Mouse (Mus musculus) layer of hippocampus, postnatal 36 days (tissue): ENCODE data around the gene Ahcyl2. TPM values are rescaled to one million over a fixed set of nuclear protein-coding genes. Genes with fewer than 3 reads are reported as not detected.
"Not testable (repeated sequence)": the region's sequence is repeated elsewhere in the genome, so short reads cannot be mapped to it uniquely, and the experiment has no call there.

ENCODE experiments used
- DNase-seq, 2 experiments: peaks; one replicate each; pipeline ENCODE4 v3.0.0; 2022
- total RNA-seq, 2 experiments: library from RNA; stranded (reverse); gene quantifications; 2 replicates each; pipeline ENCODE4 v1.2.3; 2021

Ahcyl2 gene
- total RNA-seq, 2 experiments from 2014 or later: 232 to 261 TPM

DNA sequence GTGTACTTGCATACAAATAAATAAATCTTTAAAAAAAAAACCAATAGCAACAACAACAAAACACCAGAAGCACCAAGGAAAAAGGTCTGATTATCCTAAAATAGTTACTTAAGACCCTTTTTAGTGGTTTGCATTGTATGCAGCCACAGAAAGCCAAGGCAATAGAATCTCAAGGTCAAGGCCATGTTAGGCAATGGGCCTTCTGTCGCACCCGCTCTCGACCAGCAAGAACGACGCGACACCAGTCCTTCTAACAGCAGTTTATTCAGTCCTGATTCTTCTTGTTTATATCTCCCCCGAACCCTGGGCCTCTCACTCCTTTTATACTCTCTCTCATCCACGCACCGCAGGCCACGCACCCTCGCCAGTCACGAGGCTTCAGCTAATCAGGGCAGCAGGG lies 48.6 kb downstream of the Ahcyl2 start:
- DNase-seq: not testable (repeated sequence)

DNA sequence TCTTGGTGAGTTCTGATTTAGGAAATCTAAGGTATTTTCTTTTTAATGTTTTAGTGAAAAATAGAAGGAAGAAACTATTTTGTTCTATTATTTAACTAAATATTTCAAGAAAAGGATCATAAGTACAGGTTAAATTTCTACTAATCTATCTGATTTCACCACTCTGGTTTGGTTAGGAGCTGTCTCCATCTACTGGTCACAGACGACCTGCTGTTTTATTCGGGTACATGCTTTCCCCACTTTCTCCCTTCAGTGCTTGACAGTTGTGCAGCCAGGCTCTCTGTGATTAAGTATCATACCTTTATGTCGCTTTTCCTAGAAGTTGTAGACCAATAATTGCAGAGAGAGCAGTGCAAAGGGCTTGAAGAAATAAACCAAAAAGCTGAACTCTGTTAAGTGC lies 51.5 kb downstream of the Ahcyl2 start:
- DNase-seq: peak in 1 of 2 experiments; percentile 27

DNA sequence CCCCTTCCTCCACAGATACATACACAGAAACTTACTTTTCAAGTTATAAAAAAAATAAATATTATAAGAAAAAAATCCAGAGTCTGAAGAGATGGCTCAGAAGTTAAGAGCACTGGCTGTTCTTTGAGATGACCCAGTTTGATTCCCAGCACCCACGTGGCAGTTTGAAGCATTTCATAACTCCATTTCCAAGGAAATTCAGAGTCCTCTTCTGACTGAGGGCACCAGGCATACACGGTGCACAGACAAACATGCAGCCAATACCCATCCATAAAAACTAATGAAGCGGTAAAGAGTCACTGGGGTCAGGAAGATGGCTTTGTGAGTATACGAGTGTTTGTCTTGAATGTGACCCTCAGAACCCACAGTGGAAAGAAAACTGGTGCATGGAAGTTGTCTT lies 52.5 kb downstream of the Ahcyl2 start:
- no peak for DNase-seq

DNA sequence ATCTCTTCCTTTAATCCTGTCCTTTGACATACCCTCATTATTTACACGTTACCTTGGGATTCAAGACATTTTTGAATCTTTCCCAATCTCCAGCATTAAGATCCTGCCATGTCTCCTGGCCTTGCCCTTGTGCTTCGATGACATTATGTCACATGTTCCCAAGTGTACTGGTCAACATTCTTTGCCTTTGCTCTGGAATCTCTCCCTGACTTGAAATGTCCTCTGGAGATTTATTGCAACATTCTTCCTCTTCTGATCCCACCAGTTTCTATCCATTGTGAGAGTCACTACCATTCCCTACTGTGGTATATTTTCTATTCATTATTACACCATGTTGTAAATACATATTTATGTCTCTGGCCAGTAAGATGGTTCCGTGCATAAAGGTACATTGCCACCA lies 53.1 kb downstream of the Ahcyl2 start:
- no peak for DNase-seq

DNA sequence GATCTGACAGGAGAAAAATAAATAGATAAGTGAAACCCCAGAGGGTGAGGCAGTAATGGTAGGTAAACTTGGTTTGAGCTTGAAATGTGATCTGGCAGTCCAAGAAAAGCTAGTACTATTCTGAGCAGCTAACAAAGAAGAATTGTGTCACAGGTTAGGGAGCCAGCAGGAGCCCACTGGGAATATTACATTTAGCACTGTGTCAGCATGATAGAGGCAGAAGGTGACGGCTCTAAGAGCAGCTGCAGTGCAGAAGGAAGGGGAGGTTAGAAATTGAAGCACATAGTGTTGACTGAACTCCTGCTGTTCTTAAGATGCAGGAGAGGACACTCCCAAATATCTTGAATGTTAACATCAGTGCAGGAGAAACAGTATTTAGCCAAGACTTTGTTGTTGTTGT lies 54.0 kb downstream of the Ahcyl2 start:
- no peak for DNase-seq

DNA sequence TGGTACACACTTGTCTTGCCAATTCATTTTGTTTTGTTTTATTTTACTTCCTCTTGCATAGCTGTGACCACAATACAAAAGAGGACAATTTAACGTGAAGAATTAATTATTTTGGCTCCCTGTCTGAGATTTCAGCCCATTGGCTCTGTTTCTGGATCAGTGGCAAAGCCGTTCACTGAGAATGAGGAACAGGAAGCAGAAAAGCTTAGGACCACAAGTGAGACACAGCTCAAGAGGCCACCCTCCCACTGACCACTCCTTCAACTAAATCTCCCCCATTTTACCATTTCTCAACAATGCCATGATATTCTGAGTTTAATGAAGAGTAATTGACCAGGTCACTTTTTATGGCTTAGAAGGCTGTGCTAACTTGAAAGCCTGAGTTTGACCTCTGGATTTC lies 57.5 kb downstream of the Ahcyl2 start:
- no peak for DNase-seq

DNA sequence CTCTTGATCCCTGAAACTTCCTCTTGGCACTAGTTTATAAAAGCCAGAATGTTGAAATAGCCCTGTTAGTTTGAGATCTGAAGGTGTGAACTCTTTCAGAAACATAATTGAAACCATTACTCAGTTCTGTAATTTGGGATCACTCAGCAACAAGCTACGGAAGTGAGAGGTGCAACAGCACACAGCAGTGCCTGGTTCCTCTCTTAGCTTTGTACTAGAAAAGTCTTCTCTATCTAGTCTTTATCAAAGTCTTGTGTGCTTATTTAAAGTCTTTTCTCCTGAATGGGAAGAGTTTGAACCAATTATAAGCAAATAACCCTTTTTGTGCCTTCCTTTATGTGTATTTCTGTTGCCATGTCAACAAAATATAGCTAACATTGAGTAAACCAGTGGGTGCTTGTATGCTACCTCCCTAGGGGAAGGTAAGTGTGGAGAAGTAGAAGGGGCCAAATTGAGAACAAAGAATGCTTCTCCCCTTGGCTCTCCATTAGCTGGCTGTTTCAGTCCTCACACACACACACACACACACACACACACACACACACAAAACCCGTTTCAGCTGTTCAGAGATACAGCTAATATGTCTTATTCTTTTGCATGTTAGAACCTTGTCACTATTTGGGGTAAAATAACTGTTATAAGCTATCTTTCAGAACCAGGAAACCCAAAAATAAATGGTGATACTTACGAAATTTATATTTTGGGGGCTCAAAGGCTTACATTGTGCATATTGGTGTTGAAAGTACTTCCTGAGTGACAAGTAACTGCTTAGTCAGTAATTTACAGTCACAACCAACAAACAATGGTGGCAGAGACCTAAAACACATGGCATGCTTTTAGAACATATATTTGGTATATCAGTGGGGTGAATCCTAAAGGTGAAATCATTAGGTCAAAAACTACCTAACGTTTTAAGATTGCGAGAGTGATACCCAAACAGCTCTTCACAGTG lies 59.8 kb downstream of the Ahcyl2 start:
- no peak for DNase-seq

DNA sequence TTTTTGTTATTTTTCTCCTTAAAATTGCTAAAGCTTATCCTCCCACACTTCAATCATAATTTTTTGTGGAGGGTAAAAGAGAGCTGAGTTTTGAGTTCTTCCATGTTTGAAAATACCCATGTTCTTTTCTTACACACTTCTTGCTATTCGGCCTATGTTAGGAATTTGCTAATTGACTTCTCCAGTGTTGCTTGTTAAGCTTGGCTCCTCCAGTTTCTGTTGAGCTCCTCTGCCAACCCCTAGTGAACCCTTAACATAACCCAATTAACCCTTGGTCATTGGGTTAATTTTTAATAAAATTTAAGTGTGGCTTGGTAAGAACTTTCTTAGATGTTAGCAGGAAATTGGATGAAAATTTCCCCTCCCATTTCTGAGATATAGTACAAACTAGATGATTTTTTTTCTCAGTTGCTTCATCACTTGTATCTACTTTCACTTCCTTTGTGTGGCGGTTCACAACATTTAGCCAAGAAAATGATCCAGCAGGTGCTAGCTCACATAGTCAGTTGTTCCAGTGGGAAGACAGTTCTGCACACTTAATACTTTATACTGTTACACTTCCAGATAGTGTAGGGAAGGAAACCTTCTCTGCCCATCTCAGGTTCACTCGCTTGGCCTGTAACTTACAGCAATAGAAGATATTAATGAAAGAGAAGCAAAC lies 60.9 kb downstream of the Ahcyl2 start:
- DNase-seq: no peak

DNA sequence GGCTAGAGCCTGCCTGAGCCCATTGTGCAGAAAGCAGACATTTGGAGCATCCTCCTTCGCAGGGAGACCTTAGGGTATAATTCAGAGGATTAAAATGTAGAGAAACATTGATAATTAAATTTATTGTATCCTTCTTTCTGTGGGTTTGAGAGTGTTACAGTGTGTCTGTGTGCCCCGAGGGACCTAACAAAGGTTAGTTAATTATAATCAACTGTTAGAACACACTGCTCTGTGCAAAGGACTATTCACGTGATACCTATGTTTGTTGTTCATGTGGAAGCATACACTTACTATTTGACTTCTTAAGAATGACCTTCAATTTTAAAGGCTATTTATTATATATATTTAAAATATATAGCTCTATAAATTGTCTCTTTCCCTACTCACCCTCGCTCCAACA lies 64.5 kb downstream of the Ahcyl2 start:
- DNase-seq: no peak

DNA sequence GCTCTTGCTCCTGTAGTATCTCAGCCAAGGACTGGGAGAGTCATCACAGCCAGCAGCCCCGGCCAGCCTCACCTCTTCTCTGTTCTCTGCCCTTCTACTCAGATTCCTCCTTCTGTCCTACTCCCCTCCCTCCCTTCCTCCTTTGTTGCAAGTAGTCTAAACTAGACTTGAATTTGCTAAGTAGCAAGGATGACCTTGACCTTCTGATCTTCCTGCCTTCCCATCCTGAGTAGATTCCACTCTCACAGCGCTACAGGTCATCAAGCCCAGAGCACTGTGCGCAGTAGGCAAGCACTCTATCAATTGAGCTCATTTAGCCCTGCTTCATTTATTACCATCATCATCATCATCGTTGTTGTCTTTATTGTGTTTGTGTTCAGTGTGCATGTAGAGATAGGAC lies 65.3 kb downstream of the Ahcyl2 start:
- no peak for DNase-seq

DNA sequence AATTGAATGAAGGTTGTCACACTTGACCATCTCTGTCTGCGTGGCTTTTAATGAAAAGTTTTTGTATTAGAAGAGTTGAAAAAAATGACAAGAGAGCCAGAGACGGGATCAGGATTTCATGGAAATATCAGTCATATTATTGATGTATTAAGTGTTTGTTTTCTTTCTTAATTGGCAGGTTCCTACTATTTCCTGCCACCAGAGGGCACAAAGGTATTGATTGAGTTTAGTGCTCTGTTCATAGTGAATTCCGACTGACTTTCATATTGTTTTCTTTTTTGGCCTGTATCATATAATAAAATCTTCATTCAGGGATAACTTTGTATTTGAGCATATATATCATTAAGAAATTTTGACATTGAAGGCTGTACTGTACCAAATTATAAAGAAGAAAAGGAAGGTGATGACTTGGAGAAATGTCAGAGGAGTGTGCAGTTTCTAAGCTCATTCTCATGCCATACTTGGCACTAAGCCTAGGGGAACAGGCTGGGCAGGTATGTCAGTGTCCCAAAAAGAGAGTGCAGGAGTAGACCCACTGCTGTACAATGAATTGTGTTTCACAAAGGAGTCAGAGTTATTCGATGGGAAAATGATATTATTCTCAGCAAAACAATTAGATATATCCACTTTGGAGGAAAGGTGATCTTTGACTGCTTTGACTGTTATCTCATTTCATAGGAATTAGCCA lies 65.9 kb downstream of the Ahcyl2 start:
- no peak for DNase-seq

DNA sequence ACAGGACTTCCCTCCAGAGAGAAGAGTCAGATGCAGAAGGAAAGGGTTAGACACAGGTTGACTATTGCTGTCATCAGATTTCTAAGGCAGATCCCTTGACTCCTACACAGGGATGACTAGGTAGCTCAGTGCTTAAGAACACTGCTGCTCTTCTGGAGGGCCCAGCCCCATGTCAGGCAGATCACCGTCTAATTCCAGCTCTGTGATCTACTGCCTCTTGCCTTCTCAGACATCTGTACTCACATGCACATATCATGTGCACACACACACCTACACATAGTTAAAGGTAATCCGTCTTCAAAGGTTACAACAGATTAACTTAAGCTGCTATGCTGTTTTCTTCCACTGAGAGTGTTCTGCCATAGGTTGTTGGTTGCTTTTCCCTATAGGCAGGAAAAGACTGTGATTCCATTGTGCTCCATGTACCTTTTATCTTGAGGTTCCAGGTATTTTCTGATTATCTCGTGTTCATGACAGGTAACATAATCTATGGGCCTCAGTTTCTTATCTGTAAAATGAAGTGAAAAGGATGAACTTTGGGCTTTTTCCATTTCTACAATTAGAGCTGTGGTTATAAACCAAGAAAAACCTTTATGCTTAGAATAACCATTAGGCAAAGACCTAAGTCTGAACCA lies 67.8 kb downstream of the Ahcyl2 start:
- DNase-seq: no peak

DNA sequence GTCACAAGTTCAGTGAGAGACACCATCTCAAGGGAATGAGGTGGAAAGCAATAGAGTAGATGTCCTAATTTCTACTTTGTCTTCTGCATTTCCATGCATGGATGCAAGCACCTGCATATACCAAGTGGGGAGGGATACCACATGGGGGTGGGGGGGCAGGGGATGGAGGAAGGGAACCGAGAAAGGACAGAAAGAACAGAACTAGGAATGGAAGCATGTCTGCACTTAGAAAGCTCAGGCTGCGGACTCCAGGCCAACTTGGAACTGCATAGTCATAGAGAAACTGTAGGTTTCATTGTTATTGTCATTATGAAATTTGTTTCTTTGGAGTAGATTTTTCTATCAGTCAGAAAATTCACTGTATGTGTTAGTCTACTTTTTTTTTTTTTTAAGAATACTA lies 69.8 kb downstream of the Ahcyl2 start:
- no peak for DNase-seq

DNA sequence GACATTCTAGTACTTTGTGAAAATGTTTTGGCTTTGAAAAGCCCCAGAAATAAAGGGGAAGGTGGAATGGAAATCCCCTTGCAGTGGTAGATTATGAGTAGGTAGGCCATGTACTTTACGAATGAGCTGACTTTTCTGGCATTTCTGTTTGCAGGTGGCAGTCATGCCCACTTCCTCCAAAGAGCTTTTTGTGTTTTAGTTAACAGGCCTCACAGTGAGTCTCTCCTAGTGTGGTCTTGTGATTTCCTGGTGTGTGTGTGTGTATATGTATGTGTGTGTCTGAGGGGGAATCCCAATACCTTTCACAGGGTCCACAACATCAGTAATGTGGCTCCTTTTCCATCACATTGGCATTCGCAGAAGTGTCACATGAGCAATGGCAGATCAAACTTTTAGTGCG lies 70.7 kb downstream of the Ahcyl2 start:
- DNase-seq: no peak

DNA sequence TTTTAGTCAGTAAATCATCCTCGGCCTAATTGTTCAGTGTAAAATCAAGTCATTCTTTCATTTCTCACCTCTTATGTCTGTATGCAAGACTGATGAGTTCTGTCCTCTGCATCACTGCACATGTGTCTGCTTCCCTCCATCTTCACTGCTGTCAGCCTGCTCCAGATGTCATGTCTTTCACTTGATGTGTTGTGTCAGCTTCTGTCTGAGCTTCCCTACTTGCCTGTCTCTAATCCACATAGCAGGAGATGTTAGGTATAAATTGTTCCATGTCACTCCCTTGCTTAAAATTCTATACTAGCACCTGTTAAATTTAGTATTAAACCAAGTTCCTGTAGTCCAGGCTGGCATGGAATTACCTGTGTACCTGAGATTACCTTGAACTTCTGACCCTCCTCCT lies 72.2 kb downstream of the Ahcyl2 start:
- DNase-seq: no peak

DNA sequence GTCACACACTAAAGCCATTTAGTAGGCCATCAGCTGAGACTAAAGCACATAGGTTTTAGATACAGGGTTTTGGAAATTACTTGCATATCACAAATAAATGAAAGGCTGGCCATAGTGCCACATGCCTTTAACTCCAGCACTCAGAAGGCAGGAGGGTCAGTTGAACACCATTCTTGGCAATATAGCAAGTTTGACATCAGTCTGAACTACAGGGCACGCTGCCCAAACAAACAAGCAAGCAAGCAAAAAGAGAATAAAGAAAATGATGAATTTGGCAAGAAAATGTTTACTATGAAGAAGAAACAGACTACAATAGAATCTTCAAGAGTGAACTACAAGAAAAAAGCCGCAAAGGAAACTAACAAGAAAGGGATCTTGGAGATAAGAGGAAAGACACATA lies 73.7 kb downstream of the Ahcyl2 start:
- DNase-seq: no peak

DNA sequence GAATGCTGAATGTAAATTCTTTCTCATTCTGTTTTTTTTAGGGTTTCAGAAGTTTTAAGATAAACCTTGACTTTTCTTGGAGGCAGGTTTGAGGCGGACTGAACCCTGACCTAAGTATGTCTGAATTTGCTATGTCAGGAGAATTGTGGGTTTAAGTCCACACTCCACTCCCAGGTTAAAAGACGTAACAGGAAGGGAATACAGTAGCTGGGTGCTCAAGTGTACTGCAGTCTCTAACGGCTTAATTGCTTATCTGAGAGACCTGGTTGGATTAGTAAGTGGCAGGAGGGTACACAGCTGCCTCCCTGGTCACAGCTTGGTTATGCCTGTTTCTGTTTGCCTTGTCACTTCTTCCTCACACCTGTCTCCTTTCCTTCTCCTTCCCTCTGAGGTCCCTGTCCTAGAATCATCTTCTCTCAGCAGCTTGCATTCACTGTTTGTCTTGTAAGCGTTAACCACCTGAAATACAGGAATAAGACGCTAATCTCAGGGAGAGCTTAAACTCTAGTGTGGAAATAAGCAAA lies 79.9 kb downstream of the Ahcyl2 start:
- no peak for DNase-seq

DNA sequence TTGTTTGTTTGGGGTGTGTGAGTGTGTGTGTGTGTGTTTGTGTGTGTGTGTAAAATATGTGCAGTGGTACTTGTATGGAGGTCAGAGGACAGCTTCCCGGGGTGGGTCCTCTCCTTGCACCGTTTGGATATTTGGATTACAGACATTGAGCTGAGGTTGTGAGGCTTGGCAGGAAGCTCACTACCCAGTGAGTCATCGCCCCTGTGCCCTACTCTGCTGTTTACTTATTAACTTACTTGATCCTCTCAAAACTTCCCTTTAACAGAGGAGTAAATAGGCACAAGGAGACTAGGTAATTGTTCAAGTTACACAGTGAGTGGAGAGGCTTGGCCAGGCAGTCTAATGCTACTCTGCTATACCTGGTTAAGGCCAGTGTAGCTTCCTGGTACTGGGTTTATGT lies 81.0 kb downstream of the Ahcyl2 start:
- DNase-seq: no peak

DNA sequence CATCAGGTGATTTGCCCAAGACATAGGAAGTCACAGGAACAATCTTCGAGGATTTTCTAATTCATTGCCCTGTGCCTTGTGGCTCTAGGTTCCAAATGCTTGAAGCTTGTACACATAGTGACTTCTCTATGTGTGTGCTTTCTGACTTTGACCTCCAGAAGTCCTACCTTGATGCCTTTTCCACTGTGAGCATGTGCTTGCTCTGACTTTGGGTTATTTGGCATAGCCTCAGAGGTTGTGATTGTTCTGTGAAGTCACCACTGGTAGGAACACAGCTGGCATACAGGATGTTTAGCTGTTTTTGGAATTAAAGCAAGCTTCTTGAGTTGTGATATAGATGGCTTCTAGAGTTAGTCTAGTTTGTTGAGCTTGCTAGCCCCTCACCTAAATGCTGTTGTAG lies 82.3 kb downstream of the Ahcyl2 start:
- DNase-seq: no peak

DNA sequence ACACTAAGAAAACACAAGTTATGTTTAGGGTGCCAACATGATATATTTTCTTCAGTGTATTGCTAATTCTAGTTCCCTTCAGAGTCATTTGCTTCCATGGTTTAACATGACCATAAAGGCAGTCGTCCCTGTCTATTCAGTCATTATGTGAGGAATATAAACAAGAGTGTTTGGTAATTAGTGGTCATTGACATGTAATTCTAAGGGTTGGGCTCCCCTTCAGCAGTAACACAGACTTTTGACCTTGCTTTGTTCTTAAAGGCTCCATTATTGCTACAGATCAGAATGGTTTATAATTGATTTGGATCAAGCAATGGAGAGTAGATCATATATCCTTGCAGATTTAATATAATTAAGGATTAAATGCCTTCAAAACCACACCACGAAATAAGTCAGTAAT lies 82.9 kb downstream of the Ahcyl2 start:
- DNase-seq: no peak

DNA sequence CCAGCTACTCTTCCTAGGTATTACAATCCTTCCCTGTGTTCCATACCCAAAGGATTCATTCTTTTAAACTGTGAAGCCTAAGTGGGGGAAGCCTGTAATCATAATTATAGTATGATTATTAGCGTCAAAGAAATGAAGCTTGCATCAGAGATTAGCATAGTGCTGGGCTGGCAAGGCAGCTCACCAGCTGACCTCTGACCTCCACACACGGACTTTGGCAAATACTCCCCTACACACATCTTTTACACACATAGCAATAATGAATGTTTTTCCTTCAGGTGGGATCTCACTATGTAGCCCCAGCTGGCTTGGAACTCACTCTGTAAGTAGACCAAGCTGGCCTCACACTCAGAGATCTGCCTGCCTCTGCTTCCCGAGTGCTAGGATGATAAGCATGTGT lies 84.1 kb downstream of the Ahcyl2 start:
- no peak for DNase-seq

DNA sequence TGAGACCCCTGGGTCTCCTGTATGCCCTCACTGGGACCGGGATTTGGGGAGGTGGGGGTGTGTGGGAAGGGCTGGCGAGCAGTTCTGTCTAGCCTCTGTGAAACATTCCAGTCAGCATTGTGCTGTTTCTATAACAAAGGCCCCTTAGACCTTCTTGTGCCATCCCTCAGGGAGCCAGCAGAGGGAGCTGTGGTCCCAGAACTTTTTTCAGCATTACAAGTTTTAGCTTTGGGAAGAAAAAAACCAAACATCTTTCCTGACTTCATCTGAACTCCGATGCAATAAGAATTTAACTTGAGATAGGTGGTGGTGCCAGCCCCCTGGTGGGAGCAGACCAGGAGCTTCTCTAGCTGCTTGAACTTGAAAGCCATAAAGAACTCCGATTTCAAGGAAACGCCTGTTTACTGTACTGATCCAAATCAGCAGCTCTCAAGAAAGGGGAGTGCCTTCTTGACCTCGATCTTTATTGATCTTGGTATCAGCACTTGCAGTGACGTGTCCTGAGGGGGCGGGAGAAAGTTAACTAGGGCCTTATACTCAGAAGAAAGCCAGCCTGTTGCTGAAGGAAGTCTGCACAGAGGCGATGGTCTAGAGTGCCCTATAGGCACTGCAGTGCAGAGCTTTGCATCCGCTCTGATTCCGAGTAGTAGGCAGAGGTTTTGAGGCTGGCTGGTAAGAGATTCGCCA lies 85.5 kb downstream of the Ahcyl2 start:
- peak; percentile 74 to 76 for DNase-seq
